Mouse (Mus musculus) thymus, adult 18-20 months (tissue): ENCODE data around the gene Sipa1l1.

ENCODE experiments used
- DNase-seq, 2 experiments: peaks; one replicate each; pipeline ENCODE4 v3.0.0; 2022; ENCODE audit warnings: mixed read lengths in 2 of 2

Sipa1l1 gene

GRCm38 (mm10) chr12:82297196-82297595 lies 128.1 kb downstream of the Sipa1l1 start:
- no peak for DNase-seq

- DNase-seq, result no peak
These were observed 129.7 kb downstream of the Sipa1l1 start for GRCm38 (mm10) chr12:82298662-82299460.

GRCm38 (mm10) chr12:82304140-82304539 lies 135.0 kb downstream of the Sipa1l1 start:
- no peak for DNase-seq

GRCm38 (mm10) chr12:82306035-82306434 lies 136.9 kb downstream of the Sipa1l1 start:
- no peak for DNase-seq

GRCm38 (mm10) chr12:82311593-82311992 lies 142.5 kb downstream of the Sipa1l1 start:
- DNase-seq, result no peak

GRCm38 (mm10) chr12:82312091-82312820 lies 143.1 kb downstream of the Sipa1l1 start:
- no peak for DNase-seq

- no peak for DNase-seq
These were observed 144.0 kb downstream of the Sipa1l1 start for GRCm38 (mm10) chr12:82313091-82313490.

- DNase-seq, result no peak
These were observed 150.5 kb downstream of the Sipa1l1 start for GRCm38 (mm10) chr12:82319436-82320131.

GRCm38 (mm10) chr12:82320204-82320603 lies 151.1 kb downstream of the Sipa1l1 start:
- no peak for DNase-seq

GRCm38 (mm10) chr12:82321397-82321796 lies 152.3 kb downstream of the Sipa1l1 start:
- no peak for DNase-seq

GRCm38 (mm10) chr12:82321855-82322254 lies 152.7 kb downstream of the Sipa1l1 start:
- DNase-seq, result no peak

- DNase-seq, result no peak
These were observed 153.8 kb downstream of the Sipa1l1 start for GRCm38 (mm10) chr12:82322759-82323451.

- DNase-seq, result no peak
These were observed 155.5 kb downstream of the Sipa1l1 start for GRCm38 (mm10) chr12:82324621-82325020.

- DNase-seq, result no peak
These were observed 156.4 kb downstream of the Sipa1l1 start for GRCm38 (mm10) chr12:82325502-82325901.

GRCm38 (mm10) chr12:82326438-82326837 lies 157.3 kb downstream of the Sipa1l1 start:
- no peak for DNase-seq

GRCm38 (mm10) chr12:82328112-82328511 lies 159.0 kb downstream of the Sipa1l1 start:
- no peak for DNase-seq

GRCm38 (mm10) chr12:82332836-82333614 lies 163.9 kb downstream of the Sipa1l1 start:
- no peak for DNase-seq

- no peak for DNase-seq
These were observed 164.9 kb downstream of the Sipa1l1 start for GRCm38 (mm10) chr12:82333999-82334398.

- DNase-seq, result no peak
These were observed 165.4 kb downstream of the Sipa1l1 start for GRCm38 (mm10) chr12:82334550-82334949.

- no peak for DNase-seq
These were observed 166.0 kb downstream of the Sipa1l1 start for GRCm38 (mm10) chr12:82335095-82335494.

- DNase-seq, result no peak
These were observed 169.4 kb downstream of the Sipa1l1 start for GRCm38 (mm10) chr12:82338550-82338949.
